Mouse (Mus musculus): ENCODE measurements around the gene Wnt10a. TPM values are rescaled to one million over a fixed set of nuclear protein-coding genes. Genes with fewer than 3 reads are reported as not detected.
A peak's percentile ranks its signal among the peaks of the same experiment; 100 is the strongest.
"Not testable (repeated sequence)": the region's sequence is repeated elsewhere in the genome, so short reads cannot be mapped to it uniquely, and the experiment has no call there.

The Wnt10a gene
- polyA plus RNA-seq, 1 experiment from 2014 or later = 1.8 TPM

GRCm38 (mm10) chr1:74805340-74805835 is 14.1 kb downstream of the Wnt10a start:
- WGBS = 23% methylated on average over 4 of the region's 4 CpGs
- no peaks in the 10 kb centered on the region for H3K9me3 ChIP-seq
- H3K4me2 ChIP-seq (replicated peaks) = no peak overlapping the region
- H3K36me3 ChIP-seq = no peaks in the 10 kb centered on the region
- no peak overlapping the region for H3K9ac ChIP-seq (replicated peaks)
- peaks cover 94% of the 10 kb centered on the region for H3K27me3 ChIP-seq
- no peak for ATAC-seq (ENCODE audit: low FRiP score, low read depth)
- no peak overlapping the region for H3K4me3 ChIP-seq
- H3K4me1 ChIP-seq = peaks cover 47% of the 10 kb centered on the region
- no peak overlapping the region for H3K27ac ChIP-seq (replicated peaks)

DNA sequence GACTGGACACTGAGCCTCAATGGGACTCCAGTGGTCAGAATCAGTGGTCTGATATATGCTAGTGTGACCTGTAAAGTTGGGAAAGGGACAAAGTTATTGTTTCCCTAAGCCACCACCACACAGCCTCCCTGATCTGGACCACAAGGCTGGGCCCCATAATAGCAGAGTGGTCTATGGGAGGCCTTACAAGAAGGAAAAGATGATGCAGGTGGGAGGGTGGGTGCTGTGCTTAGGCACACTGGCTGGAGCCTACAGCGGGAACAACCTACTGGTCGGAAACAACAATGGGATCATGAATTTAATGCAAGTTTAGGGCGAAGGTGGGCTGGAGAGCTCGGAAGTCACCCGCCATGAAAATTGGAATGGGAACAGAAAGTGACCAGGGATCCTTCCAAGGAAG is 14.5 kb downstream of the Wnt10a start:
- no peak for ATAC-seq (ENCODE audit: low FRiP score, low read depth)
- Histone ChIP-seq H3K4me3 (no peak overlapping the region), H3K9me3 (no peaks in the 10 kb centered on the region), H3K27me3 (peaks cover 89% of the 10 kb centered on the region), H3K4me2 (replicated peaks) (peak overlapping the region; percentile 64), H3K27ac (replicated peaks) (no peak overlapping the region), H3K4me1 (peaks cover 43% of the 10 kb centered on the region), H3K9ac (replicated peaks) (no peak overlapping the region), H3K36me3 (no peaks in the 10 kb centered on the region)
- WGBS = 10% methylated on average over 5 of the region's 5 CpGs

- H3K36me3 ChIP-seq = no peaks in the 10 kb centered on the region
- peaks cover 83% of the 10 kb centered on the region for H3K27me3 ChIP-seq
- peak overlapping the region; percentile 63 for H3K27ac ChIP-seq (replicated peaks)
- peak; percentile 39 for ATAC-seq (ENCODE audit: low FRiP score, low read depth)
- peaks cover 40% of the 10 kb centered on the region for H3K4me1 ChIP-seq
- peak overlapping the region; percentile 31; the same call in 1 of the 2 replicates for H3K9ac ChIP-seq (replicated peaks)
- no peaks in the 10 kb centered on the region for H3K9me3 ChIP-seq
- under 1% methylated on average over 38 of the region's 38 CpGs for WGBS
- peak overlapping the region; percentile 34 for H3K4me3 ChIP-seq
- H3K4me2 ChIP-seq (replicated peaks) = peak overlapping the region; percentile 64
Measured at GRCm38 (mm10) chr1:74806360-74807311, 15.3 kb downstream of the Wnt10a start.

GRCm38 (mm10) chr1:74807551-74808071 is 16.3 kb downstream of the Wnt10a start:
- peak overlapping the region; percentile 64 for H3K4me2 ChIP-seq (replicated peaks)
- H3K27ac ChIP-seq (replicated peaks) = peak overlapping the region; percentile 63
- WGBS = 3% methylated on average over 23 of the region's 23 CpGs
- peaks cover 40% of the 10 kb centered on the region for H3K4me1 ChIP-seq
- peak; percentile 17 for ATAC-seq (ENCODE audit: low FRiP score, low read depth)
- peaks cover 73% of the 10 kb centered on the region for H3K27me3 ChIP-seq
- no peaks in the 10 kb centered on the region for H3K36me3 ChIP-seq
- no peak overlapping the region for H3K9ac ChIP-seq (replicated peaks)
- no peaks in the 10 kb centered on the region for H3K9me3 ChIP-seq
- H3K4me3 ChIP-seq = peak overlapping the region; percentile 34

- H3K4me3 ChIP-seq = peak overlapping the region; percentile 34
- no peaks in the 10 kb centered on the region for H3K36me3 ChIP-seq
- WGBS = under 1% methylated on average over 16 of the region's 16 CpGs
- ATAC-seq (ENCODE audit: low FRiP score, low read depth) = peak; percentile 53
- H3K4me1 ChIP-seq = peaks cover 36% of the 10 kb centered on the region
- H3K4me2 ChIP-seq (replicated peaks) = peak overlapping the region; percentile 64
- H3K27me3 ChIP-seq = peaks cover 71% of the 10 kb centered on the region
- no peaks in the 10 kb centered on the region for H3K9me3 ChIP-seq
- H3K27ac ChIP-seq (replicated peaks) = no peak overlapping the region
- no peak overlapping the region for H3K9ac ChIP-seq (replicated peaks)
Measured at GRCm38 (mm10) chr1:74808078-74808477, 16.8 kb downstream of the Wnt10a start.

- Histone ChIP-seq H3K4me1 (peaks cover 26% of the 10 kb centered on the region), H3K36me3 (no peaks in the 10 kb centered on the region), H3K4me3 (no peak overlapping the region), H3K4me2 (replicated peaks) (no peak overlapping the region), H3K9me3 (no peaks in the 10 kb centered on the region), H3K27ac (replicated peaks) (no peak overlapping the region), H3K27me3 (peaks cover 69% of the 10 kb centered on the region), H3K9ac (replicated peaks) (no peak overlapping the region)
- 62% methylated on average over 10 of the region's 10 CpGs for WGBS
- ATAC-seq (ENCODE audit: low FRiP score, low read depth) = no peak
Measured at GRCm38 (mm10) chr1:74809007-74809406, 17.7 kb downstream of the Wnt10a start.

GRCm38 (mm10) chr1:74814931-74815647 is 23.8 kb downstream of the Wnt10a start:
- no peak overlapping the region for H3K4me3 ChIP-seq
- no peaks in the 10 kb centered on the region for H3K9me3 ChIP-seq
- no peak overlapping the region for H3K27ac ChIP-seq (replicated peaks)
- H3K4me1 ChIP-seq = peaks cover 7% of the 10 kb centered on the region; the same call in 1 of the 2 replicates
- H3K9ac ChIP-seq (replicated peaks) = no peak overlapping the region
- H3K27me3 ChIP-seq = peaks cover 10% of the 10 kb centered on the region; the same call in 1 of the 2 replicates
- H3K36me3 ChIP-seq = no peaks in the 10 kb centered on the region
- no peak for ATAC-seq (ENCODE audit: low FRiP score, low read depth)
- WGBS = 76% methylated on average over 9 of the region's 9 CpGs
- no peak overlapping the region for H3K4me2 ChIP-seq (replicated peaks)

DNA sequence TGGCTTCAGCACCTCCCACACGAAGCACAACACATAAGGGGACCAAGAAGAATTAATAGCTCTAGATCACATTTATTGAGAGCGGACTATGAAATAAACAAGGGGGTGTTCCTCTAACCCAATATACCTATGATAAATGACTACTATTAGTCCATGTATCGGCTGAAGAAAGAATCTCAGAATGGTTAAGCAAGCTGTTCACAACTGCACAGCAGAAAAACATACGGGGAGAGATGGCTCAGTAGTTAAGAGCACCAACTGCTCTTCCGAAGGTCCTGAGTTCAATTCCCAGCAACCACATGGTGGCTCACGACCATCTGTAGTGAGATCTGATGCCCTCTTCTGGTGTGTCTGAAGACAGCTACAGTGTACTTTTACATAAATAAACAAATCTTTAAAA is 24.6 kb downstream of the Wnt10a start:
- ATAC-seq (ENCODE audit: low FRiP score, low read depth); H3K9ac ChIP-seq (replicated peaks); H3K9me3 ChIP-seq; H3K4me2 ChIP-seq (replicated peaks); H3K27me3 ChIP-seq; H3K4me1 ChIP-seq; H3K27ac ChIP-seq (replicated peaks); H3K4me3 ChIP-seq; H3K36me3 ChIP-seq: not testable (repeated sequence)
- WGBS = 88% methylated on average over 6 of the region's 6 CpGs

- peak overlapping the region; percentile 69 for H3K4me3 ChIP-seq
- ATAC-seq (ENCODE audit: low FRiP score, low read depth) = peak; percentile 88
- H3K27ac ChIP-seq (replicated peaks) = peak overlapping the region; percentile 91
- peaks cover 7% of the 10 kb centered on the region; the same call in 1 of the 2 replicates for H3K4me1 ChIP-seq
- WGBS = 6% methylated on average over 38 of the region's 38 CpGs
- no peaks in the 10 kb centered on the region for H3K9me3 ChIP-seq
- no peaks in the 10 kb centered on the region for H3K36me3 ChIP-seq
- H3K4me2 ChIP-seq (replicated peaks) = peak overlapping the region; percentile 59
- H3K9ac ChIP-seq (replicated peaks) = peak overlapping the region; percentile 80
- H3K27me3 ChIP-seq = peaks cover 10% of the 10 kb centered on the region; the same call in 1 of the 2 replicates
Measured at GRCm38 (mm10) chr1:74816612-74817199, 25.4 kb downstream of the Wnt10a start.

GRCm38 (mm10) chr1:74817219-74817618 is 25.9 kb downstream of the Wnt10a start:
- Histone ChIP-seq H3K9ac (replicated peaks) (peak overlapping the region; percentile 80), H3K4me2 (replicated peaks) (peak overlapping the region; percentile 59), H3K36me3 (no peaks in the 10 kb centered on the region), H3K4me3 (peak overlapping the region; percentile 69), H3K4me1 (peaks cover 7% of the 10 kb centered on the region; the same call in 1 of the 2 replicates), H3K27me3 (peaks cover 10% of the 10 kb centered on the region; the same call in 1 of the 2 replicates), H3K27ac (replicated peaks) (peak overlapping the region; percentile 91), H3K9me3 (no peaks in the 10 kb centered on the region)
- WGBS = 16% methylated on average over 14 of the region's 14 CpGs
- peak; percentile 21; the same call in 1 of the 2 replicates for ATAC-seq (ENCODE audit: low FRiP score, low read depth)

DNA sequence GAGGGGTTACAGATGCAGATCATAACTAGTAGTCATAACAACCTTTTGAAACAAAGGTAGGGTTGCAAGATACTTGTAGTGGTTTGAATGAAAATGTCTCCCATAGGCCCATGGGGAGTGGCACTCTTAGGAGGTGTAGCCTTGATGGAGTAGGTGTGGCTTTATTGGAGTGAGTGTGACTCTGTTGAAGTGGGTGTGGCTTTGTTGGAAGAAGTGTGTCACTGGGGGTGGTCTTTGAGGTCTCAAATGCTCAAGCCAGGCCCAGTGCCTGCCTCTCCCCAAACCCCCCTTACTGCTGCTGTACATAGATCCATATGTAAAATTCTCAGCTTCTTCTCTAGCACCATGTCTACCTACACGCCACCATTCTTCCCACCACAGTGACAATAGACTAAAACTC is 27.2 kb downstream of the Wnt10a start:
- H3K4me1 ChIP-seq = peaks cover 7% of the 10 kb centered on the region; the same call in 1 of the 2 replicates
- H3K27me3 ChIP-seq = peaks cover 3% of the 10 kb centered on the region; the same call in 1 of the 2 replicates
- no peak overlapping the region for H3K9ac ChIP-seq (replicated peaks)
- no peaks in the 10 kb centered on the region for H3K9me3 ChIP-seq
- H3K27ac ChIP-seq (replicated peaks) = no peak overlapping the region
- no peak overlapping the region for H3K4me3 ChIP-seq
- WGBS = 100% methylated on average over 1 of the region's 1 CpGs
- no peaks in the 10 kb centered on the region for H3K36me3 ChIP-seq
- no peak overlapping the region for H3K4me2 ChIP-seq (replicated peaks)
- no peak for ATAC-seq (ENCODE audit: low FRiP score, low read depth)

Measured in midbrain, embryonic 12.5 days (tissue).